Comparison of ENCODE assay signal across 15 mouse cellular contexts in the genomic region with DNA sequence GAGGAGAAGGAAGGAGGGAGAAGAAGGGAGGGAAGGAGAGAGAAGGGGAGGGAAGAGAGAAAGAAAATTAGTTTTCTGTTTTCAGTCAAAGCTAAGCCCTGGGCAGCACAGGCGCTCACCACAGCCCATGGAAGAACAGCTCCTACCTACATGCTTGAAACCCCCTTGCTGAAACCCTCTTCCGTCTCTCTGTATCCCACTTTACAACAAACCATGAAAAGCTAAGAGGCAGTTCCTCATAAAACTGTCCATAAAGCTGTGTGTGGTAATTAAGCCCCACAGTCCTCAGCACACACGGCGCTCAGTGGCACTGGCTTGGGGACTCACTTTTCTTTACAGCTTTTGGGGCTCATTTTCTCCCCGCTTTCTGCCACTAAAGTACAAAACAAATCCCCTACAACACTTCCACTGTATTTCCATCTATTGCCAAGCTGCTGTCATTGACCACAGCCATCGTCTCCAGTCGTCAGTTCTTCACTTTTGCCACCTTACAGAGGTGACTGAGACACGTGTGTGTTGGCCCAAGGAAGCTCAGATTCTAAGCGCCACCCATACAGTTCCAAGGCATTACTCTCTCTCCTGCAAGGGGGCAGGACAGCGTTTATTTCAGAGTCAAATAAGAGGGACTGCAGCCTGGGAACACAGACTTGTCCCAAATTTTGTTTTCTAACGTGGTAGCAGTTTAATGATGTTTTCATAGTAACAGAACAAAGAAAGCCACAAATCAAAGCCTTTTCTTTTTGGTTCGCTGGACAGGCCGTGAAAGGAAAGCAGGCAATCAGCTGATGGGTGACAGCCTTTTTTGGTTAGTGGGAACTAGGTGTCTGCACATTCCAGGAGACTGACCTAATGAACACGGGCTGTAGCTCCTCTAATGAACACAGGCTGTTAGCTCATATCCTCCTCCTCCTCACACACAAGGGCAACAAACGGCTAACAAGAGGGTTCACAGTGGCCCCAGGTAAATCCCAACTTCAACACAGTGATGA. TPM values are rescaled to one million over a fixed set of nuclear protein-coding genes. Genes with fewer than 3 reads are reported as not detected.
DNase-seq lines count a peak whose midpoint lies in the region; ATAC-seq lines count a peak whose summit lies in the region.
"Had no signal": no experiment of that assay in that cellular context is flagged by ENCODE, and none has a peak within 500 bp of the region (broad histone marks: within the 10 kb centered on the region; RNA-seq: fewer than 3 reads in every experiment).

No protein-coding gene starts in this region.

- intact Hi-C loops in heart, postnatal 25 days (cut with DNase I): no loop called here

- H3K36me3 ChIP-seq in heart, embryonic 14.5 days (ENCODE audit: control insufficient read depth, insufficient read depth, low read length): no peaks in the 10 kb centered on the region
- peaks cover 16% of the 10 kb centered on the region for H3K36me3 ChIP-seq in liver, embryonic 15.5 days (replicated peaks)
- no peaks in the 10 kb centered on the region for H3K36me3 ChIP-seq in liver, embryonic 11.5 days (ENCODE audit: control insufficient read depth, insufficient read depth, low read length)
- H3K36me3 ChIP-seq in embryonic facial prominence, embryonic 13.5 days: no peaks in the 10 kb centered on the region
- H3K36me3 ChIP-seq in neural tube, embryonic 15.5 days: no peaks in the 10 kb centered on the region
- H3K36me3 ChIP-seq in hindbrain, embryonic 10.5 days: no peaks in the 10 kb centered on the region

- no peak overlapping the region for H3K4me3 ChIP-seq in heart, embryonic 14.5 days (ENCODE audit: control insufficient read depth in 1 of 2, insufficient read depth in 1 of 2, low read depth in 1 of 2, low read length in 2 of 2)
- no peak overlapping the region for H3K4me3 ChIP-seq in liver, embryonic 15.5 days (replicated peaks)
- H3K4me3 ChIP-seq in liver, embryonic 11.5 days (ENCODE audit: low read depth, low read length): no peak overlapping the region
- H3K4me3 ChIP-seq in embryonic facial prominence, embryonic 13.5 days: no peak overlapping the region
- H3K4me3 ChIP-seq in neural tube, embryonic 15.5 days (replicated peaks): no peak overlapping the region
- H3K4me3 ChIP-seq in hindbrain, embryonic 10.5 days: no peak overlapping the region
- H3K4me3 ChIP-seq: gastrocnemius, adult 2 months had no signal

- H3K9me3 ChIP-seq in heart, embryonic 14.5 days (ENCODE audit: control insufficient read depth, low read length): no peaks in the 10 kb centered on the region
- H3K9me3 ChIP-seq in liver, embryonic 15.5 days (replicated peaks): no peaks in the 10 kb centered on the region
- no peaks in the 10 kb centered on the region for H3K9me3 ChIP-seq in liver, embryonic 11.5 days (ENCODE audit: control insufficient read depth, low read length)
- no peaks in the 10 kb centered on the region for H3K9me3 ChIP-seq in embryonic facial prominence, embryonic 13.5 days
- no peaks in the 10 kb centered on the region for H3K9me3 ChIP-seq in neural tube, embryonic 15.5 days (replicated peaks)
- no peaks in the 10 kb centered on the region for H3K9me3 ChIP-seq in hindbrain, embryonic 10.5 days

- peaks cover 18 to 19% of the 10 kb centered on the region in 2 experiments for H3K4me1 ChIP-seq in heart, embryonic 14.5 days (ENCODE audit: control insufficient read depth in 2 of 2, insufficient read depth in 2 of 2, low read length in 2 of 2)
- peaks cover 43% of the 10 kb centered on the region for H3K4me1 ChIP-seq in liver, embryonic 15.5 days (replicated peaks)
- peaks cover 18% of the 10 kb centered on the region for H3K4me1 ChIP-seq in liver, embryonic 11.5 days (replicated peaks; ENCODE audit: control insufficient read depth, insufficient read depth, low read length)
- peaks cover 44% of the 10 kb centered on the region for H3K4me1 ChIP-seq in embryonic facial prominence, embryonic 13.5 days
- H3K4me1 ChIP-seq in neural tube, embryonic 15.5 days: peaks cover 21% of the 10 kb centered on the region
- H3K4me1 ChIP-seq in hindbrain, embryonic 10.5 days (replicated peaks): peaks cover 57% of the 10 kb centered on the region

- ATAC-seq in heart, embryonic 14.5 days (ENCODE audit: insufficient number of reproducible peaks, insufficient read depth, low FRiP score, low read depth): no peak
- no peak for ATAC-seq in liver, embryonic 15.5 days (ENCODE audit: insufficient read depth)
- no peak for ATAC-seq in liver, embryonic 11.5 days (replicated peaks; ENCODE audit: low FRiP score)
- ATAC-seq in embryonic facial prominence, embryonic 13.5 days (ENCODE audit: insufficient number of reproducible peaks, insufficient read depth, low FRiP score, low TSS enrichment, low read depth): no peak
- no peak for ATAC-seq in neural tube, embryonic 15.5 days (ENCODE audit: low FRiP score)
- ATAC-seq: CD4-positive, CD25-positive, alpha-beta regulatory T cell, adult 4 months had no signal

- H3K9ac ChIP-seq in heart, embryonic 14.5 days (ENCODE audit: low read length): no peak overlapping the region
- H3K9ac ChIP-seq in liver, embryonic 15.5 days: no peak overlapping the region
- no peak overlapping the region for H3K9ac ChIP-seq in liver, embryonic 11.5 days (ENCODE audit: low read depth, low read length)
- 0 out of 2 replicates have a peak overlapping the region, but pooled peaks have one; percentile 46 for H3K9ac ChIP-seq in embryonic facial prominence, embryonic 13.5 days
- H3K9ac ChIP-seq in neural tube, embryonic 15.5 days (replicated peaks): no peak overlapping the region
- H3K9ac ChIP-seq: hindbrain, embryonic 14.5 days had no signal

- peak overlapping the region; percentile 31 for H3K4me2 ChIP-seq in heart, embryonic 14.5 days (ENCODE audit: low read length)
- no peak overlapping the region for H3K4me2 ChIP-seq in liver, embryonic 15.5 days
- H3K4me2 ChIP-seq in liver, embryonic 11.5 days: no peak overlapping the region
- H3K4me2 ChIP-seq in embryonic facial prominence, embryonic 13.5 days: no peak overlapping the region; the same call in 1 of the 2 replicates
- H3K4me2 ChIP-seq in neural tube, embryonic 15.5 days: no peak overlapping the region
- H3K4me2 ChIP-seq: hindbrain, embryonic 14.5 days had no signal

- no peak for DNase-seq in heart, postnatal 25 days (ENCODE audit: low spot score)
- no peak for DNase-seq in liver, embryonic 11.5 days (ENCODE audit: low spot score)
- DNase-seq in spleen, adult 12 weeks (ENCODE audit: low spot score): no peak
- no peak for DNase-seq in hindbrain, embryonic 10.5 days (ENCODE audit: low spot score)
- DNase-seq: adrenal gland, postnatal 10 days; cerebellum, adult 11 months; gastrocnemius, adult 2 months; kidney, postnatal 4 days had no signal

- H3K27ac ChIP-seq in heart, embryonic 14.5 days (replicated peaks in 1 of 2; ENCODE audit: control insufficient read depth in 1 of 2, insufficient read depth in 1 of 2, low read depth in 2 of 2, low read length in 2 of 2): 0 out of 4 replicates have a peak overlapping the region, but pooled peaks of 1 of the 2 experiments have one; percentile 35
- H3K27ac ChIP-seq in liver, embryonic 15.5 days (replicated peaks): peak overlapping the region; percentile 9; the same call in 1 of the 2 replicates
- no peak overlapping the region for H3K27ac ChIP-seq in liver, embryonic 11.5 days (ENCODE audit: low read depth, low read length)
- H3K27ac ChIP-seq in embryonic facial prominence, embryonic 13.5 days: peak overlapping the region; percentile 7; the same call in 1 of the 2 replicates
- 0 out of 2 replicates have a peak overlapping the region, but pooled peaks have one; percentile 45 for H3K27ac ChIP-seq in neural tube, embryonic 15.5 days (replicated peaks)
- H3K27ac ChIP-seq in hindbrain, embryonic 10.5 days: no peak overlapping the region
- H3K27ac ChIP-seq: gastrocnemius, adult 2 months; hindbrain, embryonic 14.5 days; macrophage had no signal

- WGBS in heart, embryonic 14.5 days: 39% methylated on average over 15 of the region's 15 CpGs
- WGBS in liver, embryonic 15.5 days (ENCODE audit: insufficient replicate concordance): 70% methylated on average over 15 of the region's 15 CpGs
- 71% methylated on average over 15 of the region's 15 CpGs for WGBS in liver, embryonic 11.5 days
- 32% methylated on average over 15 of the region's 15 CpGs for WGBS in embryonic facial prominence, embryonic 13.5 days
- WGBS in neural tube, embryonic 15.5 days: 14% methylated on average over 15 of the region's 15 CpGs
- 57% methylated on average over 15 of the region's 15 CpGs for WGBS in hindbrain, embryonic 10.5 days

- no peaks in the 10 kb centered on the region for H3K27me3 ChIP-seq in heart, embryonic 14.5 days (ENCODE audit: control insufficient read depth, insufficient read depth, low read length)
- H3K27me3 ChIP-seq in liver, embryonic 15.5 days: no peaks in the 10 kb centered on the region
- no peaks in the 10 kb centered on the region for H3K27me3 ChIP-seq in liver, embryonic 11.5 days (replicated peaks; ENCODE audit: control insufficient read depth, insufficient read depth, low read length)
- H3K27me3 ChIP-seq in embryonic facial prominence, embryonic 13.5 days: no peaks in the 10 kb centered on the region
- no peaks in the 10 kb centered on the region for H3K27me3 ChIP-seq in neural tube, embryonic 15.5 days (replicated peaks)
- H3K27me3 ChIP-seq in hindbrain, embryonic 10.5 days (ENCODE audit: insufficient read depth, poor library complexity, severe bottlenecking): no peaks in the 10 kb centered on the region

RNA-seq across cellular contexts. Expression of a gene that starts 22.9 kb away (rescaled TPM):
- polyA plus RNA-seq in heart, embryonic 14.5 days (2014; fragmentation: Nextera tagmentation; extraction: Ambion mirVana): 23.7 and 27.7 TPM in 2 replicates
- total RNA-seq in heart, postnatal 25 days (2021): 1 to 10 TPM; 4.4 to 7.5 TPM
- polyA plus RNA-seq in liver, embryonic 15.5 days (2015; fragmentation: Nextera tagmentation; extraction: Ambion mirVana): 10.1 and 10.2 TPM in 2 replicates
- 21.8 and 27.2 TPM in 2 replicates for polyA plus RNA-seq in liver, embryonic 11.5 days (2014; fragmentation: Nextera tagmentation; extraction: Ambion mirVana)
- 60.3 and 65.2 TPM in 2 replicates for polyA plus RNA-seq in embryonic facial prominence, embryonic 13.5 days (2015; fragmentation: Nextera tagmentation; extraction: Ambion mirVana)
- 23.0 and 23.5 TPM in 2 replicates for polyA plus RNA-seq in neural tube, embryonic 15.5 days (2015; fragmentation: Nextera tagmentation; extraction: Ambion mirVana)
- 32.4 and 37.8 TPM in 2 replicates for polyA plus RNA-seq in hindbrain, embryonic 10.5 days (2016; fragmentation: Nextera tagmentation; extraction: Ambion mirVana)

Comparison
In these comparisons a context has a peak if more than half of its experiments do, and no peak if none do; other contexts are left out.
1. H3K27ac ChIP-seq: peak in liver, embryonic 15.5 days (single experiment), embryonic facial prominence, embryonic 13.5 days (single experiment) and neural tube, embryonic 15.5 days (single experiment); none in liver, embryonic 11.5 days (single experiment) and hindbrain, embryonic 10.5 days (single experiment).